Mouse (Mus musculus): ENCODE data around the gene Slc38a4.

DNA sequence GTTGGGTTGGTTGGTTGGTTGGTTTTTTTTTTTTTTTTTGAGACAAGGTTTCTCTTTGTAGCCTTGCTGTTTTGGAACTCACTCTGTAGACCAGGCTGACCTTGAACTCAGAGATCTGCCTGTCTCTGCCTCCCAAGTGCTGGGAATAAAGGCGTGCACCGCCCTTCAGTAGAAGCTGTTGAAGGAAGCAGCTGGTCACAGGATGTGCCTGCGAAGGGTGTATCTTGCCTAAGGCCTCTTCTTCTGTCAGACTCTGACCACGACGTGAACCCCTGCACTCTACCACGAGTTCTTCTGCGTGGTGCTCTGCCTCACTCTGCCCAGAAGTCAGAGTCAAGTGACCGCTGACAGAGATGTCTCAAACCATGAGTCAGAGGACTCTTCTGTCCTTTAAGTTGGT is 18.0 kb downstream of the Slc38a4 start:
- TF ChIP-seq TCF3 (IDR thresholded peaks at IDR 0.05; ENCODE audit: insufficient read length, low read depth): no peak
- no peak for TF ChIP-seq MYOD1 (IDR thresholded peaks at IDR 0.05; ENCODE audit: control insufficient read depth in 1 of 3, insufficient read length in 2 of 3, low read depth in 2 of 3)
- TF ChIP-seq POLR2A (IDR thresholded peaks at IDR 0.05; ENCODE audit: insufficient read length, low read depth): no peak
- no peak for TF ChIP-seq TCF12 (IDR thresholded peaks at IDR 0.05; ENCODE audit: insufficient read depth, poor library complexity, severe bottlenecking)
- TF ChIP-seq REST (IDR thresholded peaks at IDR 0.05; ENCODE audit: insufficient read depth, insufficient read length): no peak

Data from myocyte (in vitro differentiated cells).